Mouse (Mus musculus): Measurements from ENCODE around the gene Cradd. TPM values are rescaled to one million over a fixed set of nuclear protein-coding genes. Genes with fewer than 3 reads are reported as not detected.

The Cradd gene
- polyA plus RNA-seq, 1 experiment from 2014 or later, result 14.8 TPM

DNA sequence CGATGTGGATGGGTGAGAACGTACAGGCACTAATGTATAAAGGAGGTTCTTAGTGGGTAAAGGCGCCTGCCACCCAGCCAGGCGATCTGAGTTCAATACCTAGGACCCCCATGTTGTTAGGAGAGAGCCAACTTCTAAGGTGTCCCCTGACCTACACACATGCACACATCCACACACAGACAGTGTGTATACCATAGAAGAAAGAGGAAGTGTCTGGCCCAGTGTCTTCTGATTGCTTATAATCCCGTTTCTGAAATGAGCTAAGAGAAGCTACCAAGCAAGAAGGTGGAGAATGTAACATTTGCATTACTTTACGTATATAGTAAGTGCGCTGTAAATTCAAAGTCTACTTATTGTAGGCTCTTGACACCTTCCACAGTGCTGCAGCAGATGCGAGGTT lies 122.4 kb downstream of the Cradd start:
- ATAC-seq (ENCODE audit: low read depth), result no peak
- H3K27me3 ChIP-seq, result no peaks in the 10 kb centered on the region; the same call in 1 of the 2 replicates
- H3K4me2 ChIP-seq, result no peak overlapping the region
- H3K9me3 ChIP-seq, result no peaks in the 10 kb centered on the region
- 85% methylated on average over 8 of the region's 8 CpGs for WGBS
- no peak overlapping the region for H3K27ac ChIP-seq (replicated peaks)
- no peaks in the 10 kb centered on the region for H3K36me3 ChIP-seq
- H3K4me1 ChIP-seq (replicated peaks), result 0 out of 2 replicates have a peak, but pooled peaks cover 19% of the 10 kb centered on the region
- H3K9ac ChIP-seq, result no peak overlapping the region
- H3K4me3 ChIP-seq, result no peak overlapping the region

DNA sequence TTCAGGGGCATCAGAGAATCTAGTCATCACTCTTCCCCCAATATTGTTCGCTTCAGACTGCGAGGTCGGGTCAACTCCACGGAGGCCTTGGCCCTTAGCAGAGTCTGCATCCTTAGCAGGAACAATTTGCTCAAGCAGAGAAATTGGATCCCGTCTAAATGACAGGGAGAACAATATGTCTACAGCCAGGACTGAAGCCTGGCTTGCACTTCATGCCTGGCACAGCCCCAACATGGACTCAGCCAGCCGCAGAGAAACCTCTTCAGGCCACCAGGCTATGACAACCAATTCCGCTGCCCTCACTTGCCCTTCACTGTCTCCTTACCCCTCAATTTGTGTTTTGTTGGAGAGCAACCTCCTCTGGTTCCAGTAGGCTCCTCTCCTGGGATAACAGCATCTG lies 123.6 kb downstream of the Cradd start:
- Histone ChIP-seq H3K4me3 (no peak overlapping the region), H3K27ac (replicated peaks) (no peak overlapping the region), H3K36me3 (no peaks in the 10 kb centered on the region), H3K9ac (no peak overlapping the region), H3K27me3 (no peaks in the 10 kb centered on the region; the same call in 1 of the 2 replicates), H3K4me1 (replicated peaks) (0 out of 2 replicates have a peak, but pooled peaks cover 19% of the 10 kb centered on the region), H3K4me2 (no peak overlapping the region), H3K9me3 (no peaks in the 10 kb centered on the region)
- no peak for ATAC-seq (ENCODE audit: low read depth)
- 52% methylated on average over 7 of the region's 7 CpGs for WGBS

DNA sequence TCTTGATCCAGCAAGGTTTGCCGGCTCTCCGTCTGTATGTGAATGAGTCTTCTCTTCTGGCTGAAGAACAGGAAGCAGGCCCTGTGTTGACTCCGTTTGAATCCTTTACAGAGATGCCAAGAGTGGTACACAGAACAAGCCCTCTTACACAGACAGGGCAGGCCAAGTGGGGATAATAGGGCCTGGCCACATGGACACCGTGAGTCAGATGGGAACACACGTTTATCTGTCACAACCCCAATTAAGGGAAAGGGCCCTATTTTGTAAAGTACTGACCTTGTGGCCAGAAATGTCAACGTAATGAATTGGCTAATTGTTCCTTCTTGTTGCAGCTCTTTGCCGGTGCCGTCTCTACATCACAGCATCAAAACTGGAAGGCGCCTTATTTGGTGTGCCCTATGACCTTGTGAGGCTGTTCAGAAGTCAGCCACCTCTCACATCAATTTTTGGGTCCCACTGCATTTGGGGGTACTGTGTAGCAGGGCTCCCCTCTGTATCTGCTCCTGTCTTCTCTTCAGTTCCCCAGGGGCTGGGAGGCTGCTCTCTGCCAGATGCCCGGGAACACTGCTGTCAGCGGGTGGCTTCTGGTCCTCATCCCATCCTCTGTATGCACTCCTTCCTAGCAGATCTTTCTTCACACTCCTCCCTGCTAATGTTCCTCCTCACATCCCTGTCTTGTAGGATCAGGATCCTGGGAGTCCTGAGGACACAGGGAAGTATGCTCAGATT lies 124.2 kb downstream of the Cradd start:
- no peaks in the 10 kb centered on the region; the same call in 1 of the 2 replicates for H3K27me3 ChIP-seq
- no peak overlapping the region for H3K27ac ChIP-seq (replicated peaks)
- H3K4me1 ChIP-seq (replicated peaks), result peaks cover 23% of the 10 kb centered on the region; the same call in 1 of the 2 replicates
- H3K9me3 ChIP-seq, result no peaks in the 10 kb centered on the region
- WGBS, result 40% methylated on average over 11 of the region's 11 CpGs
- H3K4me3 ChIP-seq, result no peak overlapping the region
- H3K36me3 ChIP-seq, result no peaks in the 10 kb centered on the region
- ATAC-seq (ENCODE audit: low read depth), result no peak
- H3K4me2 ChIP-seq, result no peak overlapping the region
- no peak overlapping the region for H3K9ac ChIP-seq

GRCm38 (mm10) chr10:95197377-95197776 lies 126.6 kb downstream of the Cradd start:
- Histone ChIP-seq H3K27me3 (no peaks in the 10 kb centered on the region; the same call in 1 of the 2 replicates), H3K4me2 (no peak overlapping the region), H3K9ac (no peak overlapping the region), H3K4me1 (replicated peaks) (peaks cover 30% of the 10 kb centered on the region), H3K4me3 (no peak overlapping the region), H3K36me3 (no peaks in the 10 kb centered on the region), H3K9me3 (no peaks in the 10 kb centered on the region), H3K27ac (replicated peaks) (no peak overlapping the region)
- ATAC-seq (ENCODE audit: low read depth), result no peak
- 87% methylated on average over 8 of the region's 8 CpGs for WGBS

GRCm38 (mm10) chr10:95195719-95196118 lies 128.2 kb downstream of the Cradd start:
- Histone ChIP-seq H3K9me3 (no peaks in the 10 kb centered on the region), H3K4me2 (no peak overlapping the region), H3K36me3 (no peaks in the 10 kb centered on the region), H3K27me3 (no peaks in the 10 kb centered on the region; the same call in 1 of the 2 replicates), H3K4me3 (no peak overlapping the region), H3K9ac (no peak overlapping the region), H3K27ac (replicated peaks) (no peak overlapping the region), H3K4me1 (replicated peaks) (peaks cover 39% of the 10 kb centered on the region)
- no peak for ATAC-seq (ENCODE audit: low read depth)
- 89% methylated on average over 5 of the region's 5 CpGs for WGBS

- Histone ChIP-seq H3K36me3 (no peaks in the 10 kb centered on the region), H3K4me2 (no peak overlapping the region), H3K27me3 (no peaks in the 10 kb centered on the region), H3K9me3 (no peaks in the 10 kb centered on the region), H3K4me1 (replicated peaks) (peaks cover 38% of the 10 kb centered on the region), H3K4me3 (no peak overlapping the region), H3K9ac (no peak overlapping the region), H3K27ac (replicated peaks) (no peak overlapping the region)
- ATAC-seq (ENCODE audit: low read depth), result no peak
- 93% methylated on average over 4 of the region's 4 CpGs for WGBS
Measured at GRCm38 (mm10) chr10:95194776-95195175, 129.2 kb downstream of the Cradd start.

GRCm38 (mm10) chr10:95193875-95194281 lies 130.1 kb downstream of the Cradd start:
- WGBS, result 49% methylated on average over 11 of the region's 11 CpGs
- Histone ChIP-seq H3K9ac (no peak overlapping the region), H3K27me3 (no peaks in the 10 kb centered on the region), H3K27ac (replicated peaks) (no peak overlapping the region; the same call in 1 of the 2 replicates), H3K4me3 (no peak overlapping the region), H3K36me3 (no peaks in the 10 kb centered on the region), H3K9me3 (no peaks in the 10 kb centered on the region), H3K4me2 (peak overlapping the region; percentile 26), H3K4me1 (replicated peaks) (peaks cover 36% of the 10 kb centered on the region)
- ATAC-seq (ENCODE audit: low read depth), result no peak

DNA sequence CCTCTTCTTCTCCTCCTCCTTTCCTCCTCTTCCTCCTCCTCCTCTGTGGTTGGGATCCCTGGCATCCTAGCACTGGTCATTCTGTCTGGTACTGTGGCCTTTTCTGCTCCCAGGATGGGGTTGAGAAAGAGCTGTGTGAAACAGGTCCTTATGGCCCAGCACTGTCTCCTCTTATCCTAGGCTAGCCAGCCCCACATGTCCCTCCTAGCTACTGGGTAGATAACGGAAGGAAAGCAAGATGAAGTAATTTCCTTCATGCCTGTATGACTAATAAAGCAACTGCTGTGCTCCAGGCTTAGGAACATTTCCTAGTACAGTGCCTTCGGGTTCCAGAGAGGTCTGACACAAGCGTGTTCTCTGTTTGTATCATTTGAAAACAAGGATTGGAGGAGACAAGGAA lies 132.1 kb downstream of the Cradd start:
- ATAC-seq (ENCODE audit: low read depth), result no peak
- Histone ChIP-seq H3K4me3 (no peak overlapping the region), H3K36me3 (no peaks in the 10 kb centered on the region), H3K9ac (no peak overlapping the region), H3K4me1 (replicated peaks) (peaks cover 36% of the 10 kb centered on the region), H3K9me3 (no peaks in the 10 kb centered on the region), H3K4me2 (no peak overlapping the region), H3K27ac (replicated peaks) (no peak overlapping the region), H3K27me3 (no peaks in the 10 kb centered on the region)
- 82% methylated on average over 3 of the region's 3 CpGs for WGBS

DNA sequence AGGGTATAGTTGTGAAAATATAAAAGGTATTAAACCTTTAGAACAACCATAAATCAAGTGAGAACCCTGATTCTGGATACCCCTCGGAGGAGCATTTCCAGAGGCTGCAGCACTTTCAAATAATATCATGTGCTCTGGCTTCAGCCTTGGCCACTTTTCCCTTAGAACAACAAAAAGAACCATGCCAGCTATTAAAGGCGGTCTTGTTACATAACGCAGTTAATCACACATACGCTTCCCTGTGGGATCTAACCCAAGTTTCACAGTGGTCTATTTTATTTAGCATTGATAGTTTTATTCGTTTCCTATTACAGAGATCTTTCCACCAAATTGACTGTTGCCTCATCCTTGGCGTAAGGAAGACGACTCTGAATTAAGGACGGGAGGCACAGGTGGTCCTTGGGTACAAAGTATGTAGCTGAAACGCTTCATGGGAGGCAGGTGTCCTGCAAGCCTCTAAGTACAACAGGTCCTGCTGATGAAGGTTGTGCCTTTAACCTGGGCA lies 132.7 kb downstream of the Cradd start:
- Histone ChIP-seq H3K4me3 (no peak overlapping the region), H3K4me2 (no peak overlapping the region), H3K36me3 (no peaks in the 10 kb centered on the region), H3K4me1 (replicated peaks) (peaks cover 36% of the 10 kb centered on the region), H3K9ac (no peak overlapping the region), H3K9me3 (no peaks in the 10 kb centered on the region), H3K27me3 (no peaks in the 10 kb centered on the region), H3K27ac (replicated peaks) (no peak overlapping the region)
- ATAC-seq (ENCODE audit: low read depth), result no peak
- 76% methylated on average over 9 of the region's 9 CpGs for WGBS

GRCm38 (mm10) chr10:95189550-95190211 lies 134.3 kb downstream of the Cradd start:
- ATAC-seq (ENCODE audit: low read depth), result peak; percentile 54
- 24% methylated on average over 16 of the region's 16 CpGs for WGBS
- H3K27ac ChIP-seq (replicated peaks), result no peak overlapping the region

GRCm38 (mm10) chr10:95184210-95184609 lies 139.7 kb downstream of the Cradd start:
- ATAC-seq (ENCODE audit: low read depth), result no peak
- Histone ChIP-seq H3K4me3 (no peak overlapping the region), H3K9me3 (no peaks in the 10 kb centered on the region), H3K27ac (replicated peaks) (no peak overlapping the region), H3K4me2 (no peak overlapping the region), H3K4me1 (replicated peaks) (peaks cover 15% of the 10 kb centered on the region), H3K9ac (no peak overlapping the region), H3K36me3 (no peaks in the 10 kb centered on the region), H3K27me3 (no peaks in the 10 kb centered on the region)
- WGBS, result 62% methylated on average over 5 of the region's 5 CpGs

More at GRCm38 (mm10) chr10:95189550-95190211, 134.3 kb downstream of the Cradd start:
- H3K4me2 ChIP-seq, result no peak overlapping the region
- no peak overlapping the region for H3K9ac ChIP-seq
- no peaks in the 10 kb centered on the region for H3K36me3 ChIP-seq
- no peak overlapping the region for H3K4me3 ChIP-seq
- peaks cover 33% of the 10 kb centered on the region for H3K4me1 ChIP-seq (replicated peaks)
- no peaks in the 10 kb centered on the region for H3K9me3 ChIP-seq
- no peaks in the 10 kb centered on the region for H3K27me3 ChIP-seq

- no peaks in the 10 kb centered on the region for H3K27me3 ChIP-seq
- no peak overlapping the region for H3K4me3 ChIP-seq
- peaks cover 15% of the 10 kb centered on the region for H3K4me1 ChIP-seq (replicated peaks)
- no peaks in the 10 kb centered on the region for H3K36me3 ChIP-seq
- 61% methylated on average over 4 of the region's 4 CpGs for WGBS
- no peak overlapping the region for H3K27ac ChIP-seq (replicated peaks)
- no peaks in the 10 kb centered on the region for H3K9me3 ChIP-seq
- no peak overlapping the region for H3K9ac ChIP-seq
- peak; percentile 52; the same call in 1 of the 2 replicates for ATAC-seq (ENCODE audit: low read depth)
- no peak overlapping the region for H3K4me2 ChIP-seq
Measured at GRCm38 (mm10) chr10:95183051-95183450, 140.9 kb downstream of the Cradd start.
